Mouse (Mus musculus) heart, adult 8-10 months (tissue): ENCODE measurements around the gene Enox1. TPM values are rescaled to one million over a fixed set of nuclear protein-coding genes. Genes with fewer than 3 reads are reported as not detected.
A peak's percentile ranks its signal among the peaks of the same experiment; 100 is the strongest.

ENCODE experiments used
- DNase-seq: peaks from one replicate; pipeline ENCODE4 v3.0.0; 2022; ENCODE audit warnings: low spot score
- total RNA-seq, 4 experiments: library from RNA; stranded (reverse); gene quantifications; 2 replicates each; pipeline ENCODE4 v1.2.4; 2022

Enox1 gene
- total RNA-seq, 4 experiments from 2014 or later: 0.50 to 1.4 (median 0.59) TPM

GRCm38 (mm10) chr14:77567120-77567519 is 410.6 kb downstream of the Enox1 start:
- no peak for DNase-seq

- DNase-seq: no peak
Measured at GRCm38 (mm10) chr14:77574436-77574835, 417.9 kb downstream of the Enox1 start.

- no peak for DNase-seq
Measured at GRCm38 (mm10) chr14:77576411-77576810, 419.8 kb downstream of the Enox1 start.

- no peak for DNase-seq
Measured at GRCm38 (mm10) chr14:77577481-77578251, 421.1 kb downstream of the Enox1 start.

GRCm38 (mm10) chr14:77578355-77578754 is 421.8 kb downstream of the Enox1 start:
- no peak for DNase-seq

GRCm38 (mm10) chr14:77580106-77580936 is 423.8 kb downstream of the Enox1 start:
- peak; percentile 9 for DNase-seq

- DNase-seq: no peak
Measured at GRCm38 (mm10) chr14:77580937-77581270, 424.3 kb downstream of the Enox1 start.

- no peak for DNase-seq
Measured at GRCm38 (mm10) chr14:77581616-77582015, 425.1 kb downstream of the Enox1 start.

GRCm38 (mm10) chr14:77584426-77584825 is 427.9 kb downstream of the Enox1 start:
- no peak for DNase-seq

GRCm38 (mm10) chr14:77585031-77585800 is 428.7 kb downstream of the Enox1 start:
- peak; percentile 7 for DNase-seq

GRCm38 (mm10) chr14:77586033-77586432 is 429.5 kb downstream of the Enox1 start:
- DNase-seq: peak; percentile 25

GRCm38 (mm10) chr14:77587182-77587581 is 430.6 kb downstream of the Enox1 start:
- no peak for DNase-seq

- DNase-seq: no peak
Measured at GRCm38 (mm10) chr14:77593136-77593838, 436.7 kb downstream of the Enox1 start.

- DNase-seq: no peak
Measured at GRCm38 (mm10) chr14:77596216-77597175, 439.9 kb downstream of the Enox1 start.

- DNase-seq: no peak
Measured at GRCm38 (mm10) chr14:77599016-77599704, 442.6 kb downstream of the Enox1 start.

GRCm38 (mm10) chr14:77600773-77601172 is 444.2 kb downstream of the Enox1 start:
- no peak for DNase-seq

GRCm38 (mm10) chr14:77601446-77601845 is 444.9 kb downstream of the Enox1 start:
- DNase-seq: no peak

- no peak for DNase-seq
Measured at GRCm38 (mm10) chr14:77608182-77608839, 451.7 kb downstream of the Enox1 start.

- DNase-seq: no peak
Measured at GRCm38 (mm10) chr14:77615201-77615600, 458.6 kb downstream of the Enox1 start.
